Mouse (Mus musculus): ENCODE data around the gene Carnmt1.
A peak's percentile ranks its signal among the peaks of the same experiment; 100 is the strongest.

Carnmt1 gene

GRCm38 (mm10) chr19:18670608-18671007 is at the start of gene Carnmt1:
Carnmt1 (plus strand) TSS chr19:18670764.
- DNase-seq (ENCODE audit: low spot score): peak; percentile 97

GRCm38 (mm10) chr19:18623894-18624293 is 46.7 kb upstream of the Carnmt1 start:
- no peak for DNase-seq (ENCODE audit: low spot score)

GRCm38 (mm10) chr19:18629589-18629988 is 41.0 kb upstream of the Carnmt1 start:
- no peak for DNase-seq (ENCODE audit: low spot score)

- DNase-seq (ENCODE audit: low spot score): no peak
Measured at GRCm38 (mm10) chr19:18630221-18631119, 40.1 kb upstream of the Carnmt1 start.

DNA sequence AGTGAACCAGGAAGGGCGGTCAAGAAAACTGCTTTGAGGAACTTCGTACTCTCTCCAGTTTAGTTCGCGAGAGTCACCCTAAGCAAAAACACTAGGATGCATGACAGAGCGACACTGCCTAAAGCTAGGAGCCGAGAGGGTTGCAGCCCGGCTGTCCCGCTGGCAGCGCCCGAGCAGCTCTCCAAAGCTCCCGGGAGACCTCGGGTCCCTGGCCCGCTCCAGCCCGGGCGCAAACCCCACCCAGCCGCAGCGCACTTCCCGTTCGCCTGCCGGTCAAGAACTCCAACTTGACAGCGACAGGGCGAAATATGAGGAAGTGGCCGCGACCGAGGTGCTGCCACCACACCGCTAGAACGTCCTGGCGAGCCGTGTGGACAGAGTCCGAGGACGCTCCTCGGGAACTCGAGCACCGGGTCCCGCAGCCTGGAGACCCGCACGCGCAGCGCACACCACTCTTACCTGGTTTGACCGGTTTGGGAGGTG is 39.4 kb upstream of the Carnmt1 start:
- DNase-seq (ENCODE audit: low spot score): no peak

DNA sequence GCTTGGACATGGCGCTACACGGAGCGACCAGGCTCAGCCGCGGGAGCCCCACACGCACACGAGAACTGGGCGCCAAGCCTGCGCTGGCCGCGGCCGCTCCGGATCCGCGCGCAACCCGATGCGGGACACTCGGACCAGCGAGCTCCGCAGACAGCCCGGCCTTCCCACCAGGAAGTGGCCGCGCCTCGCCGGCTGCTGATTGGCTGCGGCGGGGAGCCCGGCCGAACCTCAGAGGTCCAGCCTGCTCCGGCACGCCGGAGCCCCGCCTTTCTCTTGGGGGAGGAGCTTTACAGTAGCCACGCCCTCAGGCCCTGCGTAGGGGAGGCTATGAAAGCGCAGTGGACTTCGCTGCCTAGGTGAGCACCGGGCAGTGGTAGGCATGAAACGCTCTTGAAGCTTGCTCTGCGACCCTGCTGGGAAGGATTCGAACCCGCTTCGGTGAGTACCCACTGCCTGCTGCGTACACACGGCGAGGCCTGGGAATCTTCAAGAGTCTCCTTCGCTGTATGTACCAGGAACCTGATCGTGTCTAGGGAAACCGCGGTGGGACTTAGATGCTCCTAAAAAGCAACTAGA is 38.8 kb upstream of the Carnmt1 start, which contains the start of the genes Ostf1 and Nmrk1:
Gene Ostf1 (minus strand): TSS at position 180 of the 576 bp plus-strand sequence.
Gene Nmrk1 (plus strand): TSS at position 307 of the 576 bp plus-strand sequence.
- peak; percentile 86 for DNase-seq (ENCODE audit: low spot score)

- no peak for DNase-seq (ENCODE audit: low spot score)
Measured at GRCm38 (mm10) chr19:18632231-18633185, 38.1 kb upstream of the Carnmt1 start.

- no peak for DNase-seq (ENCODE audit: low spot score)
Measured at GRCm38 (mm10) chr19:18637954-18638353, 32.6 kb upstream of the Carnmt1 start.

DNA sequence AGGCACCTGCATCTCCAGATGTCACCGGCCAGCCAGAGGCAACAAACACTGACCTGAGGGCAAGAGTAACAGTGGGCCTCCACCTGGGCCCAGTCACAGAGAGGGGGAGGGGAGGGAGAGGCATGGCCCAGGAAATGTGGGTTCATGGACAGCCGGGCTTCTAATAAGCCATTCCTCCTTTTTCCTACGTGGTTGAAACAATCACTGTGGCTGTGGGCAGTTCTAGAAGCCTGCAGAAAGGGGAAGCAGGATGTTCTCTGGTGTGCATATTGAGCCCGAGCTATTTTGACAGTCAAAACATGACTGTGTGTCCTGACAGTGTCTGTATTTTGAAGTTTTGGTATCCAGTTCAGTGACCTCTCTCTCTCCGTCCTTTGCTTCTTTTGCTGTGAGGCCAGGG is 31.6 kb upstream of the Carnmt1 start:
- no peak for DNase-seq (ENCODE audit: low spot score)

DNA sequence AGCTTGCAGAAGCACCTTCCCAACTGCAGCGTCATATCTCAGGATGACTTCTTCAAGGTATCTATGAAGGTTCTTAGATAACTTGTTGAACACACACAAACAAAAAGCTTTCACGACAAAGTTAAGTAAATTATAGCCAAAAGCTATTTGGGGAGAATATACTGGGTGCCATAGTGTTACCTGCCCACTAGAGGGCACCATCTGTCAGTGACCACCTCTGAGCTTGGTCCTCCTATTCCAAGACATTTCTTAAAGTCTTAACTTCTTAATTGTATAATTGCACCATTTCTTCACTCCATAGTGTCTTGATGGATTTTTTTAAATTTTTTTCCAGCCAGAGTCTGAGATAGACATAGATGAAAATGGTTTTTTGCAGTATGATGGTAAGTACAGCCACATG is 31.0 kb upstream of the Carnmt1 start:
- DNase-seq (ENCODE audit: low spot score): no peak

DNA sequence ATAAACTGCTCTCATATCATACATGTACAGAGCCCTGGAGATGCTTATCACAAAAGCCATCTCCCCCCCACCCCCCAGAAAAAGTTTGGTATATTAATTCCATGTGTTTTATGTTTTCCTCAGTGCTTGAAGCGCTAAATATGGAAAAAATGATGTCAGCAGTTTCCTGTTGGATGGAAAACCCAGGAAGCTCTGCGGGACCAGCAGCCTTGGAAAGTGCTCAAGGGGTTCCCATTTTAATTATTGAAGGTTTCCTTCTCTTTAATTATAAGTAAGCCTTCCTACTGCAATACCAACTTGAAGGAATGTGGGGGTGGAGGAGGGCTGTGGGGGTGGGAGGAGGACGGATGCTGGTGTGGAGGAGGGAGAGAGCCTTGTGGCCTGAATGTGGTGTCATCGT is 29.6 kb upstream of the Carnmt1 start:
- DNase-seq (ENCODE audit: low spot score): no peak

GRCm38 (mm10) chr19:18643411-18643810 is 27.2 kb upstream of the Carnmt1 start:
- no peak for DNase-seq (ENCODE audit: low spot score)

GRCm38 (mm10) chr19:18644084-18644483 is 26.5 kb upstream of the Carnmt1 start:
- no peak for DNase-seq (ENCODE audit: low spot score)

DNA sequence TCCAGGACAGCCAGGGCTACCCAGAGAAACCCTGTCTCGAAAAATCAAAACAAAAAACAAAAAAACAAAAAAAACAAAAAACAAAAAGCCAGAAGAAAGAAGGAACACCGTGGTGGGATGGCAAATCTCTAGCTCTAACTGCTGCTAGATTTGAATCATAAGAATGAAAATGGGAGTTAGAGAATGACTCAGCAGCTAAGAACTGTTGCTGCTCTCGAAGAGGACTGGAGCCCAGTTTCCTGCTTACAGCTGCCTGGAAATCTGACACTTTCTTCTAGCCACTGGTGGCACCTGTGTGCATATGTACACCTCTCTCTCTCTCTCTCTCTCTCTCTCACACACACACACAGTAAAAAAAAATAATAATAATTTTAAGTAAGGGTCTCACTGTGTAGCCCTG is 24.2 kb upstream of the Carnmt1 start:
- DNase-seq (ENCODE audit: low spot score): no peak

GRCm38 (mm10) chr19:18646853-18647420 is 23.6 kb upstream of the Carnmt1 start:
- no peak for DNase-seq (ENCODE audit: low spot score)

DNA sequence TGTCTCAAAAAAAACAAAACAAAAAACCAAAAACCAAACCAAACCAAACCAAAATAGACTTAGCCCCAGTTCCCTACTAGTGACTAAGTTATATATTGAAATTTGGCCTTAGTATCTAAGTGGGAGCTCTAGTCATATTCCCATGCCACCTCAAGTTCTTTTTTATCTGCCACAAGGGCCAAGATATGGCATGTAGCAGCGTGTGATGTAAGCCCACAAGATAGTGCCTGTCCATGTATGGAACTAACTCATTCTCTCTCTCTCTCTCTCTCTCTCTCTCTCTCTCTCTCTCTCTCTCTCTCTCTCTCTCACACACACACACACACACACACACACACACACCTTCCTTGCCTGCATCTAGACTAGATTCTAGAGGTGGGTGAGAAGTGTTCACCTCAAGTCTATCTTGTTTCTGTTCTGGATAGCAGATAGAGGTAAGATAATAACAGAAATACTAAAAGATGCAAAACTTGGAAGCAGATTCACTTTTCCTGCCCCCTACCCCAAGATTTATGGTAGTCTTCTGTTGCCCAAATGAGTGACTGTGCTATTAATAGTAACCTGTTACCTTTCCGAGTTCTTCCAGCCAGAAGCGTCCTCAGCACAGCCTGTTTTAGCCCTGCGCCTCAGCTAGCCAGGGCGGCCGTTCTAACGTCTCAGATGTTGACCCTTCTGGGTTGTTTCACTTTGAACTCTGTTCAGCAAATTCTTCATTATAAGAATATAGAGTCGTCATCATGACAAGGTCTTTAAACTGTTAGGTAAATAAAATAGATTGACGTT is 22.6 kb upstream of the Carnmt1 start:
- DNase-seq (ENCODE audit: low spot score): no peak

GRCm38 (mm10) chr19:18648558-18648945 is 22.0 kb upstream of the Carnmt1 start:
- DNase-seq (ENCODE audit: low spot score): no peak

GRCm38 (mm10) chr19:18649955-18650354 is 20.6 kb upstream of the Carnmt1 start:
- no peak for DNase-seq (ENCODE audit: low spot score)

DNA sequence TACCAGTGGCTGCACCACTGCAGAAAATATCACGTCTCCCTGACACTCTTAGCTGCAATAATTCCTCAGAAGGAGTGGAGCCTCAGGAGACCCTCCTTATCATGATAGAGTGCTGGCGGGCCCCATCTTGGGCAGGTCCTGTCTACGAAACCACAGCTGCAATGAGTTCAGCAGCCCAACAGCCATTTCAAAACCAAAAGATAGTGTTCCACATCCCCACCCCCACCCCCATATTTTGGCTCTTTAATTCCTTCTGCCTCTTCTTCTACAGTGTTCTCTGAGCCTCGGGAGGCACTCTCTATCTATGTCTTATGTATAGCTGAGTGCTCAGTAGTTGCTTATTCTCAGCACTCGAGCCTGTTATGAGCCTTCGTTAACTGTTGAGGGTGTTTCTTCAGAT is 20.1 kb upstream of the Carnmt1 start:
- DNase-seq (ENCODE audit: low spot score): no peak

DNA sequence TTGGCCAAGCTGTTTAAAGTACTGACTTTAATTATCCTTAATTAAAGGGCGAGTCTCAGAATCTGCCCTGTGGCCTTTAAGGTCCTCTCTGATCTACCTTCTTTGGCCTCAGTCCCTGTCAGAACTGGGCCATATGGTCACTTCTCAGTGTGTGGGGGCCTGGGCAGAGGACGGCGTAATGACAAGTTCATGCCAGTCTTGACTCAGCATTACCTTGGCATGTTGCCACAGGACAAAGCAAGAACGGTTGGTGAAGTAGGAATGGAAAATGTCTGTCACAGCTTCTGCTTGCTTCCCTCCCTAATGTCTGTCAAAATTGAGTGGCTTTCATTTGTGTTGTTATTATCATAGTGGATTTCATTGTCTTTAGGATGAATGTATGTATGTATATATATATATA is 18.0 kb upstream of the Carnmt1 start:
- no peak for DNase-seq (ENCODE audit: low spot score)

GRCm38 (mm10) chr19:18653058-18653457 is 17.5 kb upstream of the Carnmt1 start:
- DNase-seq (ENCODE audit: low spot score): no peak

Data from left cerebral cortex, adult 11 months (tissue).